Mouse (Mus musculus): Measurements from ENCODE around the gene Usp33. TPM values are rescaled to one million over a fixed set of nuclear protein-coding genes. Genes with fewer than 3 reads are reported as not detected.

Gene Usp33
- total RNA-seq, 4 experiments from 2014 or later: 129 to 150 (median 142) TPM

DNA sequence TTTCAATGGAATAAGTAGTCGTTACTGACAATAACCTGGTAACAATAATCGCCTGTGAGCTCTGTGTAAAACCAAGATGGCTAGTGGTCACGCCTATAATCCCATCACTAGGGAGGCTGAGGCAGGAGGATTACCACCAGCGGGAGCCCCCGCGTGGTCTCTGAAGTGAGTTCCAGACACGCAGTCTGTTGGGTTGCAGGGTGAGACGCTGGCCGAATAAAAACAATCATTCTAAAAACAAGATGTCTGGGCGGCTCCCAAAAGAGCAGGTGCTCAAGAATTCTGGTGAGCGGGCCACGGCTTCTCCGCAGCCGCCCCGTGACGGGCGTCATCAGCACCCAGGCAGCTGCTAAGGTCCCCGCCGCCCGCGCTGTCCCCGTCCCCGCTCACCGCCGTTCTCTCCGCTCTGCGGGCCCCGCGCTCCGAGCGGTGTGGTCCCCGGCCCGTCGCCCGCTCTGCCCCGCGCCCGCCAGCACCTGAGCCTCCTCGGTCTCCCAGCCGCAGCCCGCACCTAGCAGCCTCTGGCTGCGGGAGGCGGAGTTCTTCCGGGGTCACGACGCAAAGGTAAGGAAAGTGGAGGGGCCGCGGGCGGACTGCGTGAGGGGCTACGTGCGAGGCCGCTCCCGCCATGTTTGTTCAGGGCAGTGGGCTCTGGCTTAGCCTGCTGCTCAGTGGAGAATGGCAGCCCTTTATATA is 6.3 kb upstream of the Usp33 start, which contains the start of gene Miga1:
Gene Miga1 (minus strand): TSS at position 546 of the 696 bp plus-strand sequence.
- peak; percentile 82 for DNase-seq (ENCODE audit: low spot score in 2 of 2)

DNA sequence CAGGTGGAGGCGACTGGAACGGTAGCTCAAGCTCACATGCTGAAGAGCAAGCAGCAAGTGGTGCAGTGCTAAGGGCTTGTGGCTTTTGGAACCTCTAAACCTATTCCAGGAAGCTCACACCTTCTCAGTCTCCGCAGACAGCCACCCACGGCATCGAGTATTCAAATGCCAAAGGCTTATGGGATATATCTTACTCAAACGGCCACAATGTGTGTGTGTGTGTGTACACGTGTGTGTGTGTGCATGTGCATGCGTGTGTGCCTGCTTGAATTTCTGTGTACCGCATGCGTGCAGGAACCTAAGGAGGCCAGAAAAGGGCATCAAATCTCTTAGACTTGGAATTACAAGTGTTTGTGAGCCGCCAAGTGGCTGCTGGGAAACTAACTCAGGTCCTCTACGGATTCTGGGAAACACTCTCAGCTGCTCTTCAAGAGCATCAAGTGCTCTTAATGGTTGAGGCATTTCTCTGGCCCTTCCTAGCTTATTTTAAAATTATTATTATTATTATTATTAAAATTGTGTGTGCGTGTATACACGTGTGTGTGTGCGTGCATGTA is 3.2 kb upstream of the Usp33 start:
- no peak for DNase-seq (ENCODE audit: low spot score in 2 of 2)

DNA sequence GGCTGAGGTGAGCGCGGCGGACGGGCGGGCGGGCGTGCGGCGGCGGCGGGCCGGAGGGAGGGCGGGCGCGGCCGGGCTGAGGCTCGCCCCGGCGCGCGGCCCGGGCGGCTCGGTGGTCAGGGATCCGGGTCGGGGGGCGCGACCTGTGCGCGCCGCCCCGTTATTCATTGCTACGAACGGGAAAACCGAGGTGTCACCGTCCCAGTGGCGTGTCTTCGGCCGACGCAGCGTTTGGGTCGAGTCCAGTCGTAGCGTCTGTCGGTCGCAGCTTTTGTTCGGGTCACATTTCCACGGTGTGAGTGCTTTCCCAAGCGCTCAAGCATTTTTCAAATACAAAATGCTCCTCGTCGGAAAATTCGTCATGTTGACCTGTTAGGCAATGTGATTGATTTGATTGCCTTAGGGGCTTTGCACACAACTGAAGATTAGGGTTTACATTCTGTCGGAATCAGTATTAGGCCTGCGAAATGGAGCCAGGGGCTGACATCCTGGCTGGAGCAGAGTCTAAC is 409 bp downstream of the Usp33 start:
- no peak for DNase-seq (ENCODE audit: low spot score in 2 of 2)

DNA sequence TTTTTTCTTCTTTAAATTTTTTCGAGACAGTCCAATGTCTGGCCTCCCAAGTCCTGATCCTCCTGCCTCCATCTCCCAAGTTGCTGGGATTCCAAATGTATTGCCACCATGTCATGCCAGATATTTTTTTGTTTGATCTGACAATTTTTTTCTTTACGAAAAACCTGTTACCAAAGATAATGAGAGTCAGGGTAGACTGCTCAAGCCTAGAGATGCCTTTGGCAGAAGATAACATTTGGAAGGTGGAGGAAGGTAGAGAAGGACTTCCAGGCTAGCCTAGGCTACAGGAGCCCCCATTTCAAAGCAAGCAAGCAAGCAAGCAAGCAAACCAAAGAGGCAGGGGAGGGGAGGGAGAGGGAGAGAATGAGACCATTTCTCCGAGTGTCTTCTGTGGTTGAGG is 949 bp downstream of the Usp33 start:
- no peak for DNase-seq (ENCODE audit: low spot score in 2 of 2)

DNA sequence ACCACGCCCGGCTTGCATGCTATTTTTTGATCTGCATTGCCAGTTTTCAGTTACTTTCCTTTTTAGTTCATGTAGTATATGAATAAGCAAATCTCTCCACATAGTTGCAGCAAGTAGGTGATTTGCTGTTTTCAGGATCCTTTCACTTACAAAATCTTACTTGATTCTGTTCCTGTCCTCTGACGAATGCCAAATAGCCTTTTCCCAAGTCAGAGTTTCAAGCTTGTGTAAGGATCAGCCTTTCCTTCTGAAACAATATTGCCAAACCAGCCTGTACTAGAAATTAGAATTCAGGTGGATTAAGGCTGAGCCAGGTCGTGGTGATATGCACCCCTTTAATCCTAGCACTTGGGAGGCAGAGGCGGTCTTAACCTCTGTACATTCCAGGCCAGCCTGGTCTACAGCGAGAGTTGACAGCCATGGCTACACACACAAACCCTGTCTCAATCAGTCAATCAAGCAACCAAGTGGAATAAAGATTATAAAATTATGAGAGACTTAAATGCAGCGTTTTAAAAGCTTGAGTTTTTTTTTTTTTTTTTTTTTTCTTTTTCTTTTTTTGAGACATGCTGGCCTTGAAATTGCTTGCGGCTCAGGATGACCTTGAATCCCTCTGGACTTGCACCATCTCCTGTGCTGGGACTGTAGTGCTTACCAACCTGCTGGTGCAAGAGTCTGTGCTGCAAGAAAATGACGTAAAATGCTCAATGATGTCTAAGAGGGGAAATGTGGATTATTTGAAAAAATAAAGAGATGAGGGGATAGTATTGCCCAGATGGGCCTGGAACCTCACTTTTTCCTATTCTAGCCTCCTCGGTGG is 1.9 kb downstream of the Usp33 start:
- DNase-seq (ENCODE audit: low spot score in 2 of 2): no peak

DNA sequence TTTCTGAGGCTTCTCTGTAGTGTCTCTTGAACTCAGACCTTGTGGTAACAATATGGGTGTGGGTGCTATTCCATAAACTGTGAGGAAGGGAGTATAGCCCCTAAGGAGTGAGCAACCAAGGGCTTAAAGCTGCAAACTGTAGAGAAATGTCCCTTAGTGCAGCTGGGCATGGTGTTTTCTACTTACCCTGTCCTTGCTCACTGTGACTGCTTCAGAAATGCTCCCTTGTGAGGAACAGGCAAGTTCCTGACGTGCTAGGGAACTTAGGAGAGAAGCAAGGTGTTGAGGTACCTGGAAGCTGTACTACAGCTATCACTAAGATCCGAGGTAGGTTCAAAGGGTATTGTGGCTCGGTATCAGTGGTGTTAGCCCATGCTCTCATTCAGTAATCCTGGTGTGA is 4.2 kb downstream of the Usp33 start:
- no peak for DNase-seq (ENCODE audit: low spot score in 2 of 2)

DNA sequence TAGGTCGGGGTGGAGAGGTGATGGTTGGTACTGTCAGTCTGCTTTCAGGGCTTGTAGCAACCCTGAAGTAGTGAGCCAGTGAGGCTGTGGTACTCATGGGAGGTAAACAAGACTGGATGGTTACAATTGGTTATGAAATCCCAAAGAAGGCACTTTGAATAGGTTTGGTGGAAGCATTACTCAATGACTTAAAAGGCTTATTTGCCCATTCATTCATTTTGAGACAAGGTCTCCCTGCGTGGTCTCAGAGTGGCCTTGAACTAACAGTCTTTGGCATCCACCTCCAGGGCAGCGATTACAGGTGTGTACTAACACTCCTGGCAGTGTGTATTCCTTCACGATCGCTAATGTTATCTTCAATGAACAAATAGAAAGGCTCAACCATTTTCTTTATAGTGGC is 4.7 kb downstream of the Usp33 start:
- DNase-seq (ENCODE audit: low spot score in 2 of 2): no peak

DNA sequence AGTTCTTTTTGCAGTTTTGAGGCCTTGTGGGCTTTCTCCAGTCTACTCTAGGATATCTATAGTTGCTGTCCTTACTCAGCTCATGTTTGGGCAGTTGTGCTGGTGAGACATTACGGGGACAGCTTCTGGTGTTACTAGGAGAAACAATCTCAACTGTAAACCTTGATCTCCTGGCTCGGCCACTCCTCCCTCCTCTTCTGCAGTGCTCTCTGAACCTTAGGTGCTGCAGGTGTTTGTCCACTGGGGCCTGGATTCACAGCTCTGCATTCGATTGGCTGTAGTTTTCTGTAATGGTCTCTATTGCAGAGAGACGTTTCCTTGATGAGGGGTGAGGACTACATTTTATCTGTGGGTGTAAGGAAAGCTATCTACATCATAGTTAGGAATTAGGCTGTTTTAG is 6.0 kb downstream of the Usp33 start:
- DNase-seq (ENCODE audit: low spot score in 2 of 2): no peak

DNA sequence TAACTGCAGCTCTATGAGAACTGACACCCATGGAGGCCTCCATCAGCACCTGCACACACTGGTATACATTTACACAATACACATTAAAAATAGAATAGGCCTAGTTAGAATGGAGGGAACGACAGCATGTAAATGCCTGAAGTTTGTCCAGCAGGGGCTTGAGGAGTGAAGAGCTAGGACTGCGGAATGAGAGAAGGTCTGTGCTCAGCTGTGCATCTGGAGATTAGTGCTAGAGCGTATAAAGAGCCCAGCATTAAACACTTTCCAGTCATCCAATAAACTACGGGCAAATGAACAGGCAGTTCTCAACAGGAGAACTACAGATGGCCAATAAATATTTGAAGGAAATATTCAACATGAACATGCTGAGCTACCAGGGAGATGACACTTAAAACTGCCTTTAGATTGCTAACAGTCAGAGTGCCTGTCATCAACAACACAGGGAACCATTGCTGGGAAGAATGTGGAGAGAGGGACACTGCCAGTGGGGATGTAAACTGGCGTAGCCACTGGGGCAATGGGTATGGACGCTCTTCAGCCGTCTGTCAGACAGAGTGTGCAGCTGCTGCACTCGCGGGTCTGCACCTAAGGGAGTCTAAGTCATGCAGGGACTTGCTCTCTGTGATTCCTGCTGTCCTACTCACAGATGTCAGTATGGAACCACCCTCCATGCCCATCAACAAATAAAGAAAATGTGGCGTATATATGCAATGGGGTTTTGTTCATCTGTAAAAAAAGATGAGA is 7.3 kb downstream of the Usp33 start:
- no peak for DNase-seq (ENCODE audit: low spot score in 2 of 2)

DNA sequence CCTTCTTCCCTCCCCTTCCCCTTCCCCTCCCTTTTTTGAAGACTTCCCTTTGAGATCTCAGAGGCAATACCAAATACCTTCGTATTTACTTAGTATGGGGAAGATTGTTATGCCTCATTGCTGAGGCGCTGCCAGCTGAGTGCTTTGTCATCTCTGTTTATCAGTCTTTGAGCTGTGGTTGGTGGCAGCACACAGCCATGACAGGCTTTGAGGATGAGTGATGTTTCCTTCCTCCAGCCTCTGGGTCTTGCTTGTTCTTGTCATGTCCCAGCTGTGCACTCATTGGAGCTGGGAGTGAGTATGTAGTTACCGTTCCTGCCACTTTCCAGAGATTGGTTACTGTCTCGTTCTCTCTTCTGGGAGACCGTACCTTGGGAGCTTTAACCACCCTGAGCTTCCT is 9.1 kb downstream of the Usp33 start:
- no peak for DNase-seq (ENCODE audit: low spot score in 2 of 2)

DNA sequence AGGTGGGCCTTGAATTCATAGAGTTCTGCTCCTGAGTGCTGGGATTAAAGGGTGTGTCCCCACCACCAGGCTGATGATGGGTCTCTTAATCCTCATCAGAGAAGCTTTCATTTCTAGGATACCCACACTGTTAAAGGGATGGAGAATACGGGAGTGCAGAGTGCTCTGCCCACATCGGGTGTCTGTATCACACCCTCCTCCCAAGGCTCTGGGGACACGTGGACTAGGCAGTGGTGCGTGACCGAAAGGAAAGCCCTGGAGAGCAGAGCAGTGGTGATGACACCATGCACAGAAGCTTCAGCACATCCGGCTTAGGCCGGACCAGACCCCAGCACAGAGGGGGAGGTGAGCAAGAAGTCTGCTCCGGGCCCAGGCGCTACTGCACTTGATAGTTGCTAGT is 10.5 kb downstream of the Usp33 start:
- DNase-seq (ENCODE audit: low spot score in 2 of 2): no peak

DNA sequence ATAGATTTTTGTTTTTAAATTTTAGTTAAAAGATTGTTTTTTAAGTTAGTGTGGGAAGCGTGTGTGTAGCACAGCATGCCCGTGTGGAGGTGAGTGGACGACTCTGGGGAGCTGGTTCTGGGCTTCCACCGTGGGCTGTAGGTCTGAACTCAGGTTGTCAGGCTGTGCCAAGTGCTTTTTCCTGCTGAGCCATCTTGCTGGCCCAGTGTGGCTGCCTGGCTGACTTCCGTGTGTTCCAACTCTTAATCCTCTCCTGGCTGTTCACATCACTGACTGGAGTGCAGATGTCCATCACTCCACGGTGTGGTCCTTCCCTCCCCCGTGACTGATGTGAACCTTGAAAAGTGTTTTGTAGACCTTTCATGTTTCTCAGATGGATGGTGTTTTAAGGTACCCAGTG is 12.9 kb downstream of the Usp33 start:
- no peak for DNase-seq (ENCODE audit: low spot score in 2 of 2)

DNA sequence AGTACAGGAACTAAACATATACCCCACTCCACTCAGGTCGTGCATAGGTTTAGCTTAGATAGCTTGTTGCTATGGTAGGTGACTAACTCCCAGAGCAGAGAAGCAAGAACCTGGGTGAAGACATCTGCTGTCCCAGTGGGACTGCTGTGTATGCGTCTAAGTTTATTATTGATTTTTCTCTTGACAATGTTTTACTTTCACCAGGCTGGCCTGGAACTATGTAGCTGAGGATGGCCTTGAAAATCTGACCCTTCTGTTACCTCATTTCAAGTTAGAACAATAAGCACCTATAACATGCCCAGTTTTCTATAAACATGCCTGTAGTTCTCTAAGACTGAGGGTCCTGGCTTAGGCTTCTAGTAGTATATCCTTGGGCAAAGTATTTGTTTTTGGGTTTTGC is 17.9 kb downstream of the Usp33 start:
- DNase-seq (ENCODE audit: low spot score in 2 of 2): no peak

DNA sequence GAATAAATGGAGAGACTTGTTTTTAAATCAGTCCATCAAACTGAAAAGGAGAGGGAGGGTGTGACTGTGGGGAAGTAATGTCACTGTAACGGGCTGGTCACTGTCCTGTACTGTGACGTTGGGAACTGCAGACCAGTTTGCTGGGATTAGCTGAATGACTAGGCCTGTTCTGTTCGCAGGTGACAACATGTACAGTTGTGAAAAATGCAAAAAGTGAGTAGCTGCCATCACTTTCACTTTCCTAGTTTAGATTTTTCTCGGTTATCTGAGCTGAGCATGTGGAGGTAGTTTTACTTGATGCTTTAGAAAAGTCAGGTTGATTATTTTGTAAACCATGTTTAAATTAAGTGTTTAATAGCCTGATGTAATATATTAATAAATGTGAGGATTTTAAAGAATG is 29.8 kb downstream of the Usp33 start:
- no peak for DNase-seq (ENCODE audit: low spot score in 2 of 2)

DNA sequence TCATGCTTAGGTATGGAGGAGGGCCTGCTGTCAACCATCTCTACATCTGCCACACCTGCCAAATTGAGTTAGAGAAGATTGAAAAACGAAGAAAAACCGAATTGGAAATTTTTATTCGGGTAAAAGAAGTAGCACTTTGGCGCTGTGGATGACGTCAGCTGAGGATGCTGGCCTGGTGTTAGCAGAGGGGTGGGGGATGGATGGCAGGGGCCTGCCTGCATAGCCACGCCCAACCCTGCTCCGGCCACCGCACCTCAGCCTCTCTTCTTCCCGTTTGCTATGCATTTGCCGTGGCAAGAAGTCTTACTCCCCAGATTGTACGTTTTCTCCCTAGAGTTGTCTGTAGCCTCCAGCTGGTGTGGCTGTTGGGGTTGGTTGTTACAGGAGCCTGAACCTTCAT is 37.8 kb downstream of the Usp33 start:
- DNase-seq (ENCODE audit: low spot score in 2 of 2): no peak

DNA sequence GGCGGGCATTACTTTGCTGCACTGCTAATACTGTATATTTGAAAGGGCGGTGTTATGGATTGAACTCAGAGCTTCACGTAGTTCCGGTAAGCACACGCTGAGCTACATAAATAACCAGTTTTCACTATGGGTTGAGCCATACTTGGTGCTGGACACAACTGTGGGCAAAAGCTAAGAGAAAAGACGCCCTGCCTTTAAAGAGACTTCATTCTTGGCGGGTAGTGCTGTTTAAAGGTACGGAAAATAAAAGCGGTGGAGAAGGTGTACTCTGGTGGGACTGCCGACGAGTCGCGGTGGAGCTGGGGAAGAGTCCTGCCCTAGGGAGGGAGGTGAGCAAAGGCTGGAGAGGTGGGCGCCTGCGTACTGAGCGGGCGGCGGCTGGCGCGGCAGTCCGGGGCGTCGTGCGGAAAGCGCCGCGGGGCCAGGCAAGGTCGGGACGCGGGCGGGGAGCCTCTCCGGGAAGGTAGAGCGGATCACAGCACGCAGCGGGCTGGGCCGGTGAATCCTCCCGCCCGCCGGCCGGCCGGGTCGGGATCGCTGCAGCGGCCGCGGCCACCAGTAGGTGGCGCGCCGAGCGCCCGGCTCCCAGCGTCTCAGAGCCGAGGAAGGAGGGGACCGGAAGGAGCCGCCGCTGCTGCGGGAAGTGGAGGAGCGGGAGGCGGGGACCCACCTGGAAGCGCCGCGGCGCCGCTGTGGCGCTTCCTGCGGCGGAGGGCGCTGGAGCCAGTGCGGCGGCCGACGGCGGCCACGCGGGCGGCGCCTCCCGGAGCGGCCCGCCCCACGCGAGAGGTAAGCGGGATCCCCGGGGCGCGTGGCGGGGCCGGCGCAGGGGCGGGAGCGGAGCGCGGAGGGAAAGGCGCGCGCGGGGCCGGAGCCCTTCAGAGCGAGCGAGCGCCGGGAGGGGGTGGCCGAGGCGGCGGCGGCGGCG is 49.3 kb downstream of the Usp33 start, which contains the start of gene Zzz3:
Gene Zzz3 (plus strand): TSS at position 124 of the 928 bp plus-strand sequence.
- peak; percentile 66 to 88 for DNase-seq (ENCODE audit: low spot score in 2 of 2)

DNA sequence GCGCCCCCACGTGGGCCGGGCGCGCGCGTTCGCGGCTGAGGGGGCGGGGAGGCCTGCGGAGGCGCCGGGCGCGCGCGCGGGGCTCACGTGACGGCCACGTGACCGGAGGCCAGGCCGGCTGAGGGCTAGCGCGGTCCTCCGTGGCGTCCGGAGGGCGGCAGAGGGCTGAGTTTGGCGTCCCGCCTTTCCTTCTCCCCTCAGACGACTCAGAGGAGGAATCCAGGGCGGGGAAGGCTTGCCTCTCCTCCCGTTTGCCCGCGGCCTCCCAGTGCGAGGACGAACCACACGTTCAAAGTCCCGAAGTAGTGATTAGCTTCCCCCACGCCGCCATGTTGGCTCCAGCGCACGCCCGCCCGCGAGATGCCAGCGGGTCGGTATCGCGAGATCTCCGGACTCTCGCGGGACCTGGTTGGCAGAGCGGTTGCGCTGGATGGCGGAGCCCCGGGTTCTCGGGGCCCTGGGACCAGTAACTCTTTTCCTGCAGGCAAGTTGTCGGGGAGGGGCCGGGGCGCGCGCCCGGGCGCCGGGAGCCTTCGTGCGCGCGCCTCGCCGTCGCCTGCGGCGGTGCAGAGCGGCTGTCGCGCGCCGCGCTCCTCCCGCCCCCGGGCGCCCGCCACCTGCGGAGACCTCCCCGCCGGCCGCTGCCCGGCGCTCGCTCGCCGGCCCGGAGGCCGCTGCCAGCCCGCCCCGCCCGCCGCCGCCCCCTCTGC is 50.2 kb downstream of the Usp33 start:
- DNase-seq (ENCODE audit: low spot score in 2 of 2): peak; percentile 95 to 98

DNA sequence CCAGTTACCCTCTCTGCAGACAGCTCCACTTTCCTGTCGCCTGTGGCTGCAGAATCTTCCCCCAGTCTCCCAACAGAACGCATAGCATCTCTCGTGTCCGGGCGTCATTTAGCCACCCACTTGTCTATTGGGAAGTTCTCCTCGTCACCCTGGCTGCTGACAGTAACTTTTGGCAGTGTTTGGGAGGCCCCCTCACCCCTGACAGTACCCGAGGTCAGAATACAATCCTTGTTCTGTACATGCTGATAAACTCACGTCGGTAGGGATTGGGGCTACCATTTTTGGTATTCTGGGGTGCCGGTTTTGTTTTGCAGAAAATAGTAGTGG is 50.7 kb downstream of the Usp33 start:
- no peak for DNase-seq (ENCODE audit: low spot score in 2 of 2)

DNA sequence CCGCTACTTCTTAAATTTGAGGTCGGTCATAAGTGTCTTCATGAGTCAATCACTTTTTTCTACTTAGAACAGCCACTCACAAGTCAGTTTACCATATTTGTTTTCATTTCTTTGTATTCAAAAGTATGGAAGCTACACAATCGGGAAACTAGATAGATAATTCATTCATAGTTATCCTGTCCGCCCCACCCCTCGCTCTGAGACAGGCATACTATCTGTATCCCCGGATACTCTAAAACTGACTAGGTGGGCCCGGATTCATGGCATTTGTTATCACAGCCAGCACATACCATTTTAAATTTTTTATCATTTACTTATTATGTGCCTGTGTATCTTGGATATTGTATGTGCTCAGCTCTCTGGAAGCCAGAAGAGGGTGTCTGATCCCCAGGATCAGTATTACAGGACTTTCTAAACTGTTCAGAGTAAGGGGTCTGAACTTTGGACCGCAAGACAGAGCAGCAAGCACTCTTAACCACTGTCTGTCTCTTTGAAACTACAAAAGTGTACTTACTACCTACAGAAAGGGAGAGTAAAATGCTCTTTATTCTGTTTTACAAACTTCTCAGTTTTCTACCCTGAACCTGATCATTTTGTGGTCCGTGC is 51.2 kb downstream of the Usp33 start:
- no peak for DNase-seq (ENCODE audit: low spot score in 2 of 2)

DNA sequence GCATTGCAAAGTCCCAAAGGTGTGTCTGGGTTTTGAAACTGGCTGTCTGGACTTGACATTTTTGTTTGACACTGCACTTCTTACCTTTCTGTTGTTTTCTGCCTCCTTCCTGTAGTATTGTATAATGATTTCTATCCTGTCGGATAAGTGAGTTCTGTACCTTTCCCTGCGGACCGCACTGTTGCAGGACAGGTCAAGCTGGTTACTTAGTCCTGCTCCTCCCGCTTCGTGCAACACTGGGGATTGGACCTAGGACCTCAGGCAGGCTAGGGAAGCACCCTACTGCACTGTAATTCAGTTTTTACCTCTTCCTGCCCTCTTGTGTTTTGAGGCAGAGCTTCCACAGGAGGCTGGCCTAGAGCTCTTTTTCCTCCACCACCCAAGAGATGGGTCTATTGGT is 54.2 kb downstream of the Usp33 start:
- no peak for DNase-seq (ENCODE audit: low spot score in 2 of 2)
